Mouse (Mus musculus) retina, postnatal 1 day (tissue): ENCODE measurements around the gene Rbm38.

ENCODE experiments used
- DNase-seq: peaks from one replicate; pipeline ENCODE4 v3.0.0-alpha.2; 2012

Gene Rbm38

DNA sequence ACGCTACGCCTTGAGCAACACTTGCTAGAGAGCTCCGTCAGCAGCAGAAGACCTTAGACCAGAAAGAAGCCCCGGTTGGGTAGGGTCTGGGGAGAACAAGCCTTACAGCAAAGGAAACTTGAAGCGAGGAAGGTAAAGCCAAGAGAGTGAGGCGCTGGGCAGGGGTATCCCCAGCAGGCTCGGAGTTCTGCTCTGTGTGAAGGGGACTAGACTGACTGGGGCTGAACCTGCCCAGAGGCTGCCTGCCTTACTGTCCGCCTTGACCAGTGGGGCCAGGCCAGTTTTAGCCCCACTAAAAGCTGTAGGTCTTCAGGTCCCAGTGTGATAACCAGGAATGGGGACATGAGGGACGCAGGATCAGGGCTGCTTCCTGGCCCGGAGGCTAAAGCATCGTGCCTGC is at the start of gene Rbm38:
Gene Rbm38, plus strand, starts transcription at position 69 of the 400 bp plus-strand sequence.
- DNase-seq: no peak

DNA sequence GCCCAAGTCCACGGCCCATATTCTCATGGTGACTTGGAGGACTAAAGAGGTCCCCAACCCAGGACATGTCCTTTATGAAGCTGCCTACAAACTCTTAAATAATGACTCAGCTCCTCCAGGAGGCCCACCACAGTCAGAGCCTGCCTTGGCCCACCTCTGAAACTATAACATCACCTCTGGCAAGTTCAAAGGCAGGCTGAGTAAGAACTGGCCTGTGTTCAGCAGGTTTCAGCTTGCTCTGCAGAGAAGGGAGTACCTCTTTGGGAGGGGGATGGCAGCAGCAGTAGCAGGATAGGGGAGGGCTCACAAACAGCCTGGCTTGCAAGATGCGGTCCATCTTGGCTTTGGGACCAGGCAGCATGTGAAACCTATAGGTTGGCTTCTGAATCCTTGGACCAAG is 48.4 kb upstream of the Rbm38 start:
- DNase-seq: no peak

DNA sequence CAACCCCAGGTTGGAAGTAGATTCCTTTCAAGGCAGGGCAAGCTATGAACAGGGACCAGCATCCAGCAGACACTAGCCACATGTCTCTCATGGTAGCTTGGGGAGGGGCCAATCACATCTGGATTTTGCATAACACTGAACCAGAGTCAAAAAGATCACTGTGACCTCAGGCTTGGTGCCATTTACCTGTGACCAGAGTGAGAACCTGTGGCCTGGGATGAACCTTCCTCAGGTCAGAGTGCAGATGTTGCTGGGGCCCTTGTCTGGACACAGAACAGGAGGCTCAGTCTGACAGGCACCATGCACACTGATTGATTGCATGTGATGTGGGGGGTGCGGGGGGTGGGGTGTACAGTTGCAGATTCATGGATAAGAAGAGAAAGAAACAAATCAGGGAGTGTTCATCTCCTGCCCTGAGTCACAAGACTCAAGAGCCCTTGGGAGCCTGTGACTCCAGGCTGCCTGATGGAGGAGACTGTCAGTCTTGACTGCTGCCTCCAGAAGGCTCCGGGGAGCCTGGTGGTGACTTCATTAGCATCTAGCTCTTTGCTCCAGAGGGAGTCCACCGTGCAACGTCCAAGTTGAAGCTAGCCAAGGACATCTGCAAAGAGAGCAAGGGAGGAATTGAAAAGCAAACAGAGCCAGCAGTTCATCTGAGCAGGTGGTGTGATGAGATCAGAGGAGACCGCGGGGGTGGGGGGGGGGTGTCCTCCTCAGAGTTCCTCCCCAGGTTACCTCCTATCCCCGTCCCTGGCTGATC is 46.3 kb upstream of the Rbm38 start:
- no peak for DNase-seq

DNA sequence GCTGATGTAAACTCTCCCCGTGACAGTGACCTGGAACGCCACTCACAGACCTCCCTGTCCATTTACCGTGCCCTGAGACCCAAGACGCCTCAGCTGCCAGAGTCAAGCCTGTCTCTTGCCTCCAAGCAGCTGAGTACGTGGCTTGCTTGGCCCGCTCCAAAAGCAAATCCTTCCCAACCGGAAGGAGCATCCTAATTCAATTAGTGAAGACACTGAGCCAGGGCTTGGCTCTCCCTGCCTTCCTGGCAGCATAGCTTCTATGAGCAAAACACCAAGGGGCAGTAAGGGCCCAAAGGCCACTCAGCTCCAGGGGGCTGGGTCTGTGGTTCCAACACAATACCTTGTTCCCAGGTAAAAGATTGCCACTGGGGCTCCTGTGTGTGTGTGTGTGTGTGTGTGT is 45.6 kb upstream of the Rbm38 start:
- no peak for DNase-seq

DNA sequence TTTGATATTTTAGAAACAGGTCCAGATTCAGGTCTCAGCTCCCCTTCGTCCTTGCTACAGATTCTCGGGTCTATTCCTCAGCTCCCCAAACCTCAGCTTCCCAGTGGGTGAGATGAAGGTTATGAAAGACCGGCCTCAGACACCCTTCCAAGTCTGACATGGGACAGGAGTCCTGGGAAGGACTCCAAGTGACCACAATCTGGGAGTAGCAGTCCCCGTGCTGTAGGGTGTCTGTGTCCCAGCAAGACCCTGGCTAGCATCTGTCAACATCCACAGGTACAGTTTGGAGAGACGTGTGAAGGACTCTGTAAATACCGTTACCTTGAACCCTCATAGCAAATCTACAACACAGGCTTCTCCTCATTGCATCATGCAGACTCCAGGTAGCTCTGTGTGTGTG is 45.1 kb upstream of the Rbm38 start:
- DNase-seq: no peak

DNA sequence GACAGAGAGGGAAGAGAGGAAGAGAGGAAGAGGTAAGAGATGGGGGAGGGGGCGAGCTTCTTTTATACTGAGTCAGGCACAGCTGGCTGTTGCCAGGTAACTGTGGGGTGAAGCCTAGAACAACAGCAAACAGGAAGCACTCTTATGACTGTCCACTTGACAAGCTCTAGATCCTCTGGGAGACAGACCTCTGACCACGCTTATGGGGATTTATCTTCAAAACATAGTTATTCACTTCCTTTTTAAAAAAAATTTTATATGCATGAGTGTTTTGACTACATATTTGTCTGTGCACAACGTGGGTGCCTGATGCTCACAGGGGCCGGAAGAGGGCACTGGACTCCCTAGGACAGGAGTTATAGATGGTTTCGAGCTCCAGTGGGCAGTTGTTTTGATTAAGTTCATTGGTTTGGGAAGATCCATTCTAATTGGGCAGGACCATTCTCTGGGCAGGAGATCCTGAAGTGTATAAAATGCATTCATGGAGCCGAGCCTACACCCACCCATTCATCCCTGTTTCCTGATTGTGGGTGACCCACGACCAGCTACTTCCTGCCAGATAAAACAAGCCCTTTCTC is 43.5 kb upstream of the Rbm38 start:
- DNase-seq: no peak

DNA sequence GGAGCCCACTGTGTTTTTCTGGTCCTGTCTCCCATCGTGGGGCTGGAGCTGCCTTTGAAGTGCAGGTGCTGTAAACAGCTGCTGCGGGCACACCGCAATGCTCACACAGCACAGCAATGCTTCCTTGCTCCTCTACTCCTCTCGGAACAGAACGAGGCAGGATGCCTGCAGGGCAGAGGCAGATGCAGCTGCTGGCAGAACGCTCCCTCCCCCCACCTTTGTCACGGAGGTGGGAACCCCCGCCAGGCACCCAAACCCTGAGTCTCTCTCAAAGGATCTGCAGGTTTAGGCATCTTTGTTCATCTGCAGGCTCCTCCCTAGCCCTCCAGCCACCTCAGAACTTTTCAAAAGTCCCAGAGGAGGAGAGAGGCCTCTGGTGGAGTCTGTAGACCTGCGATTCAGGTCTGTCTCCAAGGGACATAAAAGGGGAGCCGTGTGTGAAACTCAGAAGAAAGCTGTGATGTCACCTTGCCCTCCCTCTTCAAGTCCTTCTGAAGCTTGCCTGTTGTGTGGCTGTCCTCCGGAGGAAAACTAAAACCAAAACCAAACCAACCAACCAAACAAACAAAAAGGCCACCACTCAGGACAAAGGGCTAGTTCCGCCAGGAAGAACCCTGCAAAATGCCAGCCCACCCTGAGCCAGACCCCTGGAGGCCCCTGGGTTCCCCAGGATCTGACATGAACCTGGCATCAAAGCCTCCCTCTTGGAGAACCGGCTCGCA is 42.7 kb upstream of the Rbm38 start, which contains the start of gene Spo11:
Gene Spo11, plus strand, starts transcription at position 292 of the 722 bp plus-strand sequence.
- DNase-seq: peak; percentile 33

DNA sequence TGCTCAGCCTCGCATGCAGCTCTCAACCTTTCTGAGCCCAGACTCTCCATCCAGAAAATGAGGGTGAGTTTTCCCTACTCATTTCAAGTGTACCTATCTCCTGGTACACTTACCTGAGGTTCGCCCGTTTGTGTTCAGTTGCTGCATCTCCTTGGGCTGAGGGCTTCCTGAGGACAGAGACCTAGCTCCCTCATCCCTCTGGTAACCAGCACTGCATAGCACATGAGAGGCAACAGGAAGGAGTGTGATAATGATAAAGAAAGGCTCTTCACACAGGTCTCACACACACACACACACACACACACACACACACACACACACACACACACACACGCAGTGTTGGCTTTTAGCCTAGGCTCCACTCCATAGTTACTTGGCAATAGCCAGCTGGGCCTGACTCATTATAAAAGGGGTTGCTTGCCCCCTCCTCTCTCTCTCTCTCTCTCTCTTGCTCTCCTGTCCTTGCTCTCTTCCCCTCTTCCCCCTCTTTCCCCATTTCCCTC is 42.1 kb upstream of the Rbm38 start:
- peak; percentile 21 for DNase-seq

DNA sequence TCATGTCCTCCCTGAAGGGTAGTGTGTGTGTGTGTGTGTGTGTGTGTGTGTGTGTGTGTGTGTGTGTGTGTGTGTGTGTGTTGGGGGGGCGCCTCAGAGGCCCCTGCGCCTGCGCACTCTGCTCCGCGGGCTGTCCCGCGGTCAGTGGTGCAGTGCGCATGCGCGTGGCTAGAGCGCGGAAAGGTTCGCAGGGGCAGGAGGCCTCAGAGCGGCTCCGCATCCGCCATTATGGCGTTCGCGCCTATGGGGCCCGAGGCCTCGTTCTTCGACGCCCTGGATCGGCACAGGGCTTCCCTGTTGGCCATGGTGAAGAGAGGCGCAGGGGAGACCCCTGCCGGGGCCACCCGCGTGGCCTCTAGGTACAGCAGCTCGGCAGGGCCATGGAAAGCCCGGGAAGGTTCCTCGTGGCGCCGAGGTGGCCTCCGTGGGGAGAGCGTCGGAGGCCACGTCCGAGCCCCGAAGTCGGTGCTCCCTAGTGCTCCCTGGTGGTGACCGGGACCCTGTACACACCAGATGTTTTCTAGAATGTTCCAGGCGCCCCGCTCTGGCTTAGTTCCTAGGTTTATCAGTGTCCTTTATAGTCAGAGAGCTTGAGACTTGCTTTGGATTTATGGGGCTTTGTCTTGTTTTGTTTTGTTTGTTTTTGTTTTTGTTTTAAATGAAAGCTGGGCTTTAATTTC is 40.5 kb upstream of the Rbm38 start:
- no peak for DNase-seq

DNA sequence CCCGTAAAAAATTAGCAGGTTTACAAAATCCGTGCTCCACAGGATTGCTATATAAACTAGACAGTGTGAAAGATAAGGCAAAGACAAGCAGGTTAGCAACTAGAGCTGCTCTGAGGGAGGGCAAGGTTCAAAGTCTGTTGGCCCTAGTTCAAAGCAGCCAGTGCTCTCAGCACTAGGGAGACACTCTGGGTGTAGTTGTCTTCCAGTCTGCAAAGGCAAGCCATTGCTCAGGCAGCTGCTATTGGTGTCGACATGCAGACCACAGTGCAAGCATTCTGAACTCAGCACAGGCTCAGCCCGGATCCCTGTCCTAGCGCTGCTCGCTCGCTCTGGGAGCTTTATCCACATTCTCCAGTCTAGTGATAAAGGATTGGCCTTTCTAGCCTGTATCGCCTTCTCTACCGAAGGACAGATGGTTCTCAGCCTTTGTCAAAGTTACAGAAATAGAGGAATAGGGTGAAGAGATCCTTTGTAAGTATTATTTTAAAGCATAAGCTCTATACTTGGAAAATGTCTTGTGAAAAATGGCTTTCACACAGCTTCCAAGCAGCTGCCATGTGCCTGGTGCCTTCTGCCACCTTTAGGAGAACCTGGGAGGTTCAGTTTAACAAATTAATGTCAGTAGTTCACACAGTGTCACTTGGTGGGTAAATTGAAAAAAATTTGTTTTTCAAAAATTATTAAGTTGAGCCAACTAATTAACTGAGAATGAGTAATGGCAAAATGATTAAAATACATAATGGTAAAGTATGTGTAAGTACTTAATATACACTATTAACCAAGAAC is 37.3 kb upstream of the Rbm38 start:
- DNase-seq: no peak

DNA sequence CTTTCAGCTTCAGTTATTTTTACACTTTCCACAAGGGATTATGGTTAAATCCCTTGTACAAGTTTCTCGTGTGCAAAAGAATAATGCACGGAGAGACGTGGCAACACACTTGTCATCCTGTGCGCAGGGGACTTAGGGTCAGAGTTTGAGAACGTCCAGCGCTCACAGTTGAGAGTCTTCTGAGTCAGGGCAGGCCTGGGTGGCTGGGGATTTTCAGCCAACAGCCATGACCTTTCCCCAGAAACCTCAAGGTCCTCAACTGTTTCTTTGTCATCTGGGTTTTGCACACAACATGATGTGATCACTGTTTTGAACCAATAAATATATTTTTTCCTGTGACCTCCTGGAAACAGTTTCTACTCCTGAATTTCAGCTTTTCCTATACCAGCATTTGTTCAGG is 30.1 kb upstream of the Rbm38 start:
- no peak for DNase-seq

DNA sequence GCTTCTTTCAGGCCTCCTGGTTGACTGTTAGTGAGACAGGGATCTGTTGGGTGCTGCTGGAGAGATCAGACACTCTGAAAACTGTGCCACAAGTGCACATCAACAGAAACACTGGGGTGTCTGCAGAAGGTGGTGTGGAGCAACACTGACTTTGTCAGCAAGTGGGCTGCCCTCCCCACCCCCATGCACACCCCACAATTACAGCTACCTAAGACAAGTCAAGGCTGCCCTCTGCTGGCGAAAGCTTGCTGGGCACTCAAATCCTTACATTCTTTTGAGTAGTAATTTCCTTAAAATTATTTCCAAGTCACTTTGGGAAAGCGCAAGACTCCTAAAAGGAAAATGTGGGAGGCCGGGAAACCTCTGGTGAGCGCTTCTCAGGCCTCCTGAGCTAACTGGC is 24.1 kb upstream of the Rbm38 start:
- DNase-seq: peak; percentile 82

DNA sequence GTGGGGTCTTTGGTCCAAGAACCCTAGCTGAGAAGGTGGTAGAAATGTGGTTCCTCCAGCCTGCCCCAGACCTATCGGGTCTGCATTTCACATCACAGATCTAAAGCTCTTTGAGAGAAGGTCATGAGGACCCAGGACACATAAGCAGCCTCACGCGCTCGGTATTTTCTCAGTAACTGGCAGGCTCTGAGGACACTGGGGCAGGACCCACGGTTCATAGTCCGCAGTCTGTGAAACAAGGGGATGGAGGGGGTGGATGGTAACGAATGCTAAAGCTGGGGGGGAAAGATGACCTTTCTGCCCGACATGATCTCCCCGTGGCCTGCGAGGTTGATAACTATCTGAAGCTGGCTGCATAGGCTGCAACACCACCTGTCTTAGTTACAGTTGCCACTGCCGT is 22.6 kb upstream of the Rbm38 start:
- DNase-seq: no peak

DNA sequence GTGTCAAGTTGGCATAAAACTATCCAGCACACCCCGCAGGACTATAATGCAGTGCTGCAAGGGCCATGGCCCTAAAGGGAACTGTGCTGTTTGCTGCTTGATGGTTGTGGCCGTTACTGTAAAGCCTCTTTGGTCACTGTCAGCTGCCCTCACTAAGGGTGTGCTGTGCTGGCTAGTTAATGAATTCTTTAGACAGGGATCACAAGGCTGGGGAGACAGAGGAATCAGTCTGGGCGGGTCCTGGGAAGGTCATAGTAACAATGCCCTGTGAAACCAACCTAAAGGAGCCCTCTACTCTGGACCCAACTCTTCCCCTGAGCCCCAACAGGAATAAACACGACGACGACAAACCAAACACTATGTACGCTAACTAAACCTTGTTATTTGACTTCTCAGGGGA is 21.8 kb upstream of the Rbm38 start:
- DNase-seq: no peak

DNA sequence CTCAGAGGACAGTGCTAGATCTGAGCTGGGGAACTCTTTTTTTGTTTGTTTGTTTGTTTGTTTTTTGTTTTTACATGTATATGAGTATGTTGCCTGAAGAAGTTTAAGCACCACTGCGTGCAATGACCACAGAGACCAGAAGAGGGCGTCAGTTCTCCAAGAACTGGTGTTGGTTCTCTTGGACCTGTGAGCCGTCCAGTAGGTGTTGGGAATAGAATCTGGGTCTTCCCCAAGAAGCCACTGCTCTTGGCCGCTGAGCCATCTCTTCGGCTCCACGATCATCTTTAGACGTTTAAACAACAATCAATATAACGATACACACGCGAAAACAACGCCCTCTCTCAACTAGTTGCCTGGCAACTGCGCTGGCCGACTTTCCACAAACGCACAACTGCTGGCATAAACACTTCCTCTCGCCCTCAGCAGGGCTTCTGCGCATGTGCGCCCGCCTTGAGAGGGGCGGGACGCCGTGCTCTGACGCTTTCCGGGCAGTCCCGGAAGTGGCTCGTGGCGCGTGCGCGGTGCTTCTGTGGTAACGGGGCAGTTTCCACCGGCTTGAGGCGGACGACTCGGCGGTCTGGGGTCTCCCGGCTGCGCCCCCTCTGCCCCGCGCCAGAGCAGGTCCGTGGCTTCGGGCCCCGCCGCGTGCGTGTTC is 20.5 kb upstream of the Rbm38 start, which contains the start of gene Rae1:
Gene Rae1, plus strand, starts transcription at position 488 of the 655 bp plus-strand sequence.
- DNase-seq: peak; percentile 98

DNA sequence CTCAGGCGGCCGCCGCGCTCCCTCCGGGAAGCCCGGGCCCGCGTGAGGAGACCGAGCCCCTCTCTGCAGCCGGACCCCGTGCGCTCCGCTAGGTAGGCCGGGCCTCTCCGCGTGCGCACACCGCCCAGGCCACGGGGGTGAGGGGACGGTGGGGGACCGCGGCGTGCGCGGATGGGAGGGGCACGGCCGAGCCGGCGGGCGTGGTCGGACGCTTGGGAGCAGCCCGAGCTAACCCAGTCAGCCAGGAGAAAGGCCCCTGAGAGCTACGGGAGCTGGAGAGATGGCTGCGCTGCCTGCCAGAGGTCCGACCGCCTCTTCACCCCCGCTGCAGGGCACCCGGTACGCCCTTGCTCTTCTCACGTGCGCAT is 20.0 kb upstream of the Rbm38 start:
- DNase-seq: no peak

DNA sequence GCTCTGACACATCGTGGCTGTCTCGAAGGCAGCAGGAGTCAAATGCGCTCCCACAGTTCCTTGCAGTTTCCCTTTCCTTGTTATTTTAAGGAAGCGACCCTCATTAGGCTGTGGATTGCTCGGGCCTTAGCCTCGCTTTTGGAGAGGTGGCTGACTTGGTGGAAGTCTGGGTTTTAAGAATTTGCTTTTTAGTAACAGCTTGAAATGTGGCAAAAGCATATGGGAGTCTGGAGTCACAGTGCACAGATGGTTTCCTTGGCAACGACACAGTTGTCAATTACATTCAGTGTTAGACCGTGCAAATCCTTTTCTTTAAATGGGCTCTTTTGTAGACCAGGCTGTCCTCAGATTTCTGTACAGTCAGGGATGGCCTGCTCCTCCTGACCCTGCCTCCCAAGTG is 19.4 kb upstream of the Rbm38 start:
- DNase-seq: no peak

DNA sequence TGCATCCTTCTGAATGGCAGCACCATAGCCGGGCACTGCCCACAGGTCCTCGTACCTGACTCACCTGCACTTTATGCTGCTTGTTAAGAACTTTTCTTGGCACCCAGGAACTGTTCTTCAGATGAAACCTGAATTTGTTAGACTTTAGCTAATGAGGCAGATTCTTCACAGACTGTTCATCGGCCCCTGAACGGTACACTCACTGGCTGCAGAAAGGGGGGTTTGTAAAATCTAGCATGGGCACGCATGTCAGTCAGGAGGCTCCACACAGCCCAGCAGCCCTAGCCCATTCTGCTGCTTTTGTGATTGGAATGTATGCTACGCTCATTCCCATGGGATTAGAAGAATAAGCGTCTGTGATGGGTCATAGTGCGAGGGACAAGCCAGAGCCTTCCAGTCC is 16.6 kb upstream of the Rbm38 start:
- DNase-seq: no peak

DNA sequence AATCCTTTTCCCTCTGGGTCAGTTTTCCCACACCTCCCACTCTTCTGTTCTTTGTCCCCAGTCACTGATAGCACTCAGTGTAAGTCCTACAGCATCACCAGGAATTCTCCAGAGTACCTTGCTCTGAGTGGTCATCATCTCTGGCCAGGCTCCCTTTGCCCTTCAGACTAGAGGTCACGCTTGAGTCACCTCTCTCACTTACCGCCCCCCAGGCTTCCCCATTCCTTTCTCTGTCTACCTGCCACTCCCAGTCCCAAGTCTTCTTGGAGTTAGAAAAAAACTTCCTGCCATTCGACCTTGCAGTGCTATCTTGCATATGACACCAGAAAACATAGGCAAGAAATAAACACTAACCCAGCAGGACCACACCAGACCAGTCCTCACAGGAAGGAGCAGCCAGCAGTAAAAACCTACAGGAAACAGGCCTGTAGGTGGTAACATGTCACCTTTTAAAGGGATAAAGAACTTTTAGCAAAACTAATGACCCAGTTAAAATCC is 10.0 kb upstream of the Rbm38 start:
- no peak for DNase-seq

DNA sequence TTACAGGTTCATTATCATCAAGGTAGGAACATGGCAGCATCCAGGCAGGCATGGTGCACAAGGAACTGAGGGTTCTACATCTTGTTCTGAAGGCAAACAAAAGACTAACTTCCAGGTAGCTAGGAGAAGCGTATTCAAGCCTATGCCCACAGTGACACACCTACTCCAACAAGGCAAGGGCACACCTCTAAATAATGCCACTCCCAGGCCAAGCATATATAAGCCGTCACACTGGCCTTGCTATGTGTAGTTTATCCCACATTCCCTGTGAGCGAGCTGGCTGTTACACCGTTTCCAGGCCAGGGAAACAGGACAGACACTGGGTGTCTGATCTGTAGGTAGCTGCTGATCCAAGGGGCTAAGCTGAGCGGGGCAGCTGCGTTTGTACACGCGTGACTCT is 8.9 kb upstream of the Rbm38 start:
- no peak for DNase-seq

DNA sequence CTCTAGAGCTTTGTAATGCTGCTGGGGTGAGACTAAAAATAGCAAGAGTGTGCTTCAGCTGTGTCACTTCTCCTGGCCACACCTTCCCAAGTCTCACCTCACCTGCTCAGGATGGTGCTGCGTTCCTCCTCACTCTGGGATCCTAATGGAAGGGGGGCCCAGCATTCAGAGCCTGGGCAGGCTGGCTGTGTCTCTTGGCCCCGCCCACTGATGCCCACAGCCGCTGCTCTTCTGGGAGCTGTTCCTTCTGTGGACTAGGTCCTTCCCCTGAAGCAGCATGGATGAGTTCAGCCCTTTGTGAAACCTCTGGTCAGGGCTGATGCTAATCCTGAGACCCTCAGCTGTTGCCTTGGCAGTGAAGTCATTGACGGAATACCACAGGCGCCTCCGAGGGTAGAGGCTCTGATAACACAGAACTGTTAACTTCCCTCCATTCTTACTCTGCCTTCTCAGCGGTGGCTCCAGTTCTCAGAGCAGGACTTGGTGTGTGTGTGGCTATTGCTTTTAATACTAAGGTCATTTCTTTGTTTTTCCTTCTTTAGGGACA is 5.5 kb upstream of the Rbm38 start:
- no peak for DNase-seq
